Mouse (Mus musculus): Measurements from ENCODE around the gene Catsperd.

DNA sequence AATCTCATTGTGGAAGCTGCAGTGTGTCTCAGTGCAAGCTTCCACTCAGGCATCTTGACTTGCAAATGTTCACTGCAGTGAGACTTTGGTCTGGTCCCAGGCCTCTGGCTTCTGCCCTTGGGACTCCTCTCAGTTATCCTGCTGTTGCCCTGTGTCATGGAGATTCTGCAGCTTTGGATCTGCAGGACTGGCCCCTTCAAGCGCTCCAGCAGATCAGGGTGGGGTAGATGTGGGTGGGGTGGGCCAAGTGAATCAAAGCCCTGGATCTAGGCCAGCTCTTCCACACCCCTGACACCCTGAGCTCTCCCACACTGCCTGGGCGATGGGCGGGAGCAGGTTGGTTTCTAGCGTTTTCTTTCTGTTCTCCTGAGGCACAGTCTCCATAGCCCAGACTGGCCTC, 3.9 kb downstream of the Catsperd start:
- TF ChIP-seq TAL1 (IDR thresholded peaks at IDR 0.05; ENCODE audit: low read length) (no peak), GATA1 (IDR thresholded peaks at IDR 0.05; ENCODE audit: low read length) (no peak)

All from erythroblast, embryonic 14.5 days (primary cell).